Mouse (Mus musculus) limb, embryonic 11.5 days (tissue): ENCODE data around the gene Btrc. TPM values are rescaled to one million over a fixed set of nuclear protein-coding genes. Genes with fewer than 3 reads are reported as not detected.

Source experiments
- ATAC-seq: fragments of 200-750 bp; cut with Nextera tagmentation; 2 replicates; pipeline ENCODE4 v1.8.0; 2017; ENCODE audit warnings: low read depth; ENCODE audit not compliant: insufficient number of reproducible peaks, low FRiP score, low TSS enrichment
- DNase-seq: peaks from one replicate; pipeline ENCODE4 v3.0.0-alpha.2; 2015; ENCODE audit warnings: low spot score
- H3K27ac ChIP-seq: fragments of 300-500 bp; sonication (generic); replicated peaks from 2 replicates; pipeline ENCODE4 v1.5.1; 2014; ENCODE audit warnings: low read depth, mild to moderate bottlenecking, low read length
- H3K27me3 ChIP-seq: fragments of 300-500 bp; sonication (generic); 2 replicates; pipeline ENCODE4 v1.6.1; 2014; ENCODE audit warnings: mild to moderate bottlenecking, low read length, mixed read lengths; ENCODE audit not compliant: control insufficient read depth, insufficient read depth
- H3K36me3 ChIP-seq: fragments of 300-500 bp; sonication (generic); 2 replicates; pipeline ENCODE4 v1.6.1; 2014; ENCODE audit warnings: mild to moderate bottlenecking, low read length, moderate library complexity, mixed read lengths; ENCODE audit not compliant: control insufficient read depth, insufficient read depth
- H3K4me1 ChIP-seq: fragments of 300-500 bp; sonication (generic); 2 replicates; pipeline ENCODE4 v1.6.1; 2014; ENCODE audit warnings: low read length, mixed read lengths; ENCODE audit not compliant: control insufficient read depth, insufficient read depth
- H3K4me2 ChIP-seq: fragments of 300-500 bp; sonication (generic); 2 replicates; pipeline ENCODE4 v1.6.1; 2014; ENCODE audit warnings: low read depth, mild to moderate bottlenecking, moderate library complexity; ENCODE audit not compliant: severe bottlenecking
- H3K4me3 ChIP-seq: fragments of 300-500 bp; sonication (generic); 2 replicates; pipeline ENCODE4 v1.5.1; 2014; ENCODE audit warnings: low read depth, low read length
- H3K9ac ChIP-seq: fragments of 300-500 bp; sonication (generic); 2 replicates; pipeline ENCODE4 v1.6.1; 2014; ENCODE audit warnings: mild to moderate bottlenecking, low read length
- H3K9me3 ChIP-seq: fragments of 300-500 bp; sonication (generic); 2 replicates; pipeline ENCODE4 v1.6.1; 2016; ENCODE audit warnings: low read length; ENCODE audit not compliant: control insufficient read depth
- WGBS: fragments of 180-500 bp; shearing (Covaris S2); extraction: QIAGEN DNeasy Blood & Tissue Kit; methylation state at CpG from one replicate; pipeline ENCODE4 v1.1.7; 2014; 5-methylcytosine and 5-hydroxymethylcytosine counted together
- polyA plus RNA-seq: library from polyadenylated mRNA; unstranded; fragments of >200 nt; fragmentation: Nextera tagmentation; extraction: Ambion mirVana; gene quantifications from 2 replicates; pipeline ENCODE4 v1.2.1, GENCODE M21; 2014

The Btrc gene
- polyA plus RNA-seq, 1 experiment from 2014 or later = 52.4 TPM

GRCm38 (mm10) chr19:45486206-45486991, 122.9 kb downstream of the Btrc start:
- Histone ChIP-seq H3K9me3 (no peaks in the 10 kb centered on the region), H3K4me1 (peaks cover 4% of the 10 kb centered on the region), H3K36me3 (no peaks in the 10 kb centered on the region), H3K27me3 (no peaks in the 10 kb centered on the region), H3K9ac (no peak overlapping the region), H3K27ac (no peak overlapping the region), H3K4me2 (no peak overlapping the region), H3K4me3 (no peak overlapping the region)
- WGBS = 89% methylated on average over 6 of the region's 6 CpGs
- no peak for ATAC-seq
- no peak for DNase-seq

GRCm38 (mm10) chr19:45486992-45487387, 123.5 kb downstream of the Btrc start:
- H3K4me2 ChIP-seq = no peak overlapping the region
- no peak overlapping the region for H3K4me3 ChIP-seq
- no peak overlapping the region for H3K27ac ChIP-seq
- no peaks in the 10 kb centered on the region for H3K27me3 ChIP-seq
- peaks cover 4% of the 10 kb centered on the region for H3K4me1 ChIP-seq
- ATAC-seq = no peak
- 75% methylated on average over 3 of the region's 3 CpGs for WGBS
- H3K36me3 ChIP-seq = no peaks in the 10 kb centered on the region
- no peak overlapping the region for H3K9ac ChIP-seq
- H3K9me3 ChIP-seq = no peaks in the 10 kb centered on the region
- no peak for DNase-seq

- ATAC-seq (no peak), DNase-seq (no peak)
- H3K4me3 ChIP-seq = no peak overlapping the region
- H3K4me2 ChIP-seq = no peak overlapping the region
- H3K27me3 ChIP-seq = no peaks in the 10 kb centered on the region
- H3K9ac ChIP-seq = no peak overlapping the region
- H3K36me3 ChIP-seq = no peaks in the 10 kb centered on the region
- H3K27ac ChIP-seq = no peak overlapping the region
- H3K4me1 ChIP-seq = peaks cover 10% of the 10 kb centered on the region
- 46% methylated on average over 6 of the region's 6 CpGs for WGBS
- no peaks in the 10 kb centered on the region for H3K9me3 ChIP-seq
These were observed 126.4 kb downstream of the Btrc start for GRCm38 (mm10) chr19:45489961-45490360.

GRCm38 (mm10) chr19:45491246-45491645, 127.7 kb downstream of the Btrc start:
- no peak for ATAC-seq
- Histone ChIP-seq H3K27me3 (no peaks in the 10 kb centered on the region), H3K4me1 (peaks cover 10% of the 10 kb centered on the region), H3K27ac (no peak overlapping the region), H3K36me3 (no peaks in the 10 kb centered on the region), H3K4me2 (no peak overlapping the region), H3K9ac (no peak overlapping the region), H3K4me3 (no peak overlapping the region), H3K9me3 (no peaks in the 10 kb centered on the region)
- no peak for DNase-seq
- 69% methylated on average over 7 of the region's 7 CpGs for WGBS

DNA sequence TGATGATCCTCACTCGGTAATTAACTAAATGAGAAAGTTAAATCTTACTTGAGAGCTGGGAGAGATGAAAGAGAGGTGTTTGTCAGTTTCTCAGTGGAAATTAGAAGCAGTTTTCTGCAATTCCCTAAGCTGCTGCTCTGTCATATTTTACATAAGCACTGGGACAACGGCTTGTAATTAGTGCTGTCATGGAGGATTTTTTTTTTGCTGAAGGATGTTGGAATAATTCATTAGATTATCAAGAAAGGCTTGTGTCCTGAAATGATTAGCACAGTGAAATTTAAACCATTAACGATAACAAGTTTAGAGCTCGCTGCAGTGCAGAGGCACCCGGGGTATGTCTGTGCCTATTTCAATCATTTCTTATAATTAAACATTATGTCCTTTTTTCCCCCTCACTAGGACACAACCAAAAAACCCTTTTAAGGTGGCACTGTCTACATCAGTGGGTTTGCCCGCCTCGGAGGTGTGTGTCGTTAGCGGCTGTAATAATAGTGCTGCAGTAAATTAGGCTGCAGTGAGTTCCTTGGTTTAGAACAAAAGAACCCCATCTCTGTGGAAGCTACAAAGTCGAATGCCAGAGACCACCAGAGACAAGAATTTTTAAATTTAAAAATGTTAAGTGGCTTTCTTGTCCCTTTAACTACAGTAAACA, 130.7 kb downstream of the Btrc start:
- no peaks in the 10 kb centered on the region for H3K9me3 ChIP-seq
- WGBS = 29% methylated on average over 10 of the region's 10 CpGs
- no peak overlapping the region for H3K4me3 ChIP-seq
- H3K9ac ChIP-seq = no peak overlapping the region
- DNase-seq (no peak), ATAC-seq (no peak)
- H3K36me3 ChIP-seq = no peaks in the 10 kb centered on the region
- no peak overlapping the region for H3K27ac ChIP-seq
- H3K4me1 ChIP-seq = peaks cover 10% of the 10 kb centered on the region
- no peak overlapping the region for H3K4me2 ChIP-seq
- no peaks in the 10 kb centered on the region for H3K27me3 ChIP-seq

GRCm38 (mm10) chr19:45505446-45505845, 141.9 kb downstream of the Btrc start:
- ATAC-seq (no peak), DNase-seq (no peak)
- no peak overlapping the region for H3K4me2 ChIP-seq
- no peak overlapping the region for H3K4me3 ChIP-seq
- no peak overlapping the region for H3K27ac ChIP-seq
- 48% methylated on average over 7 of the region's 7 CpGs for WGBS
- no peaks in the 10 kb centered on the region for H3K36me3 ChIP-seq
- no peaks in the 10 kb centered on the region for H3K4me1 ChIP-seq
- no peaks in the 10 kb centered on the region for H3K9me3 ChIP-seq
- no peak overlapping the region for H3K9ac ChIP-seq
- H3K27me3 ChIP-seq = no peaks in the 10 kb centered on the region

DNA sequence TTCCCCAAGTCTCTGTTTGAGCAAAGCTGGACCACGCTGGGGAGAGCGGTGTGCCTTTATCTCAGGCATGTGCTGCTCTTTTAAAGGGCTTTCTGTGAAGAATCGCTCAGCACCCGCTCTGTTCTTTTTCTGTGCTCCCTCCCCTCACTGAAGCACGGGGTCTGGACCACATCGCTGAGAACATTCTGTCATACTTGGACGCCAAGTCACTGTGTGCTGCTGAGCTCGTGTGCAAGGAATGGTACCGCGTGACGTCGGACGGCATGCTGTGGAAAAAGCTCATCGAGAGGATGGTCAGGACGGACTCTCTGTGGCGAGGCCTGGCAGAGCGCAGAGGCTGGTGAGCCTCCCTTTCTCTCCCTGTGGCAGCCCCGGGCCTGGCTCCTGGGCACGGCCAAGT, 144.0 kb downstream of the Btrc start:
- H3K4me2 ChIP-seq = no peak overlapping the region
- no peak overlapping the region for H3K9ac ChIP-seq
- WGBS = 84% methylated on average over 19 of the region's 19 CpGs
- no peaks in the 10 kb centered on the region for H3K36me3 ChIP-seq
- no peak overlapping the region for H3K27ac ChIP-seq
- DNase-seq (no peak), ATAC-seq (no peak)
- no peaks in the 10 kb centered on the region for H3K9me3 ChIP-seq
- no peak overlapping the region for H3K4me3 ChIP-seq
- H3K4me1 ChIP-seq = no peaks in the 10 kb centered on the region
- no peaks in the 10 kb centered on the region for H3K27me3 ChIP-seq

DNA sequence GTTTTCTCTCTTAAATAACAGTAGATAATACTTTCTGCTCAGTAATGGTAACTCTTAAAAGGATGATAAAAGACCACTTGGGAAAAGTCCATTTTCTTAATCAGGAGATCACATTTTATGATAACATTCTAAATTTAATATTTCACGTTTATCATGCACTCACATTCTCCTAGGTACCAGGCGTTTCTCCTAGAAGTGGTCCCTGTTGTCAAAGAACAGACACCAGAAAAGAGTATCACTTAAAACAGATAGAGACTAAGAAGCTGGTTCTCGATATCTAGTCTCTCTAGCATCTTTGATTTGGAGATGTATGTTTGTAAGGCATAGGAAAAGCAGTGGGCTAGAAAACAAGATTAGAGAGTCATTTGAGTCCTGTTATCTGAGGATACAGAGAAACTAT, 147.1 kb downstream of the Btrc start:
- Histone ChIP-seq H3K9me3 (no peaks in the 10 kb centered on the region), H3K4me1 (no peaks in the 10 kb centered on the region), H3K36me3 (no peaks in the 10 kb centered on the region; the same call in 1 of the 2 replicates), H3K4me3 (no peak overlapping the region), H3K4me2 (no peak overlapping the region), H3K27ac (no peak overlapping the region), H3K27me3 (no peaks in the 10 kb centered on the region), H3K9ac (no peak overlapping the region)
- ATAC-seq (no peak), DNase-seq (no peak)
- 86% methylated on average over 3 of the region's 3 CpGs for WGBS
